Mouse (Mus musculus) C2C12 (cell line): ENCODE measurements at regions not wholly inside any gene's neighbourhood (a gene's known extent, or its start where the extent isn't known, plus 50 kb on each side); places are given as distances from the start of the nearest gene placed in this dataset.

Experiments
- CEBPB ChIP-seq: IDR thresholded peaks from one replicate; pipeline ENCODE4 v1.6.1; 2011; ENCODE audit warnings: low read depth, mild to moderate bottlenecking, control low read depth, moderate library complexity
- CTCF ChIP-seq: IDR thresholded peaks from one replicate; pipeline ENCODE4 v1.5.1; 2011; ENCODE audit not compliant: control insufficient read depth, insufficient read depth, insufficient read length

DNA sequence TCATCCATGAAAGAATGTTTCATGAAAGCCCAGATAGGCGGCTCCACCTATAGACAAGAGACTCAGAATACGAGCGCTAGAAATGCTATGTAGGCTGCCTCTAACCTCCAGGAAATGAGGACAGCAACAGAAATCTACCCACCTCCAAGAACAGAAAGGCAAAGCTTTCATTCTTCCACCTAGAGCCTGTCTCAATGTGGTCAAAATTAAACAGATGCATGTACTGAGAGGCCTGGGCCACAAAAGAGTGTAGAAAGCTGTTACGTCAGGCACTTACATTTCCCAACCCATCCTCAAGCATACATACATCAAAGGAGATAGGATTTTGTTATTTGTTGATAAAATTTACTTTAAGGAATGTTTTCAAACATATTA lies 225.1 kb upstream of the Prkd1 start:
- no peak for TF ChIP-seq CEBPB
- TF ChIP-seq CTCF, result no peak
